Mouse (Mus musculus): ENCODE data around the gene Pkp1. TPM values are rescaled to one million over a fixed set of nuclear protein-coding genes. Genes with fewer than 3 reads are reported as not detected.

Pkp1 gene
- polyA plus RNA-seq, 1 experiment from 2014 or later: 0.03 TPM

GRCm38 (mm10) chr1:135889461-135890185 lies 29.4 kb downstream of the Pkp1 start:
- no peaks in the 10 kb centered on the region for H3K4me1 ChIP-seq (replicated peaks; ENCODE audit: control insufficient read depth, insufficient read depth, low read length)
- no peaks in the 10 kb centered on the region for H3K36me3 ChIP-seq (ENCODE audit: control insufficient read depth, insufficient read depth)
- H3K27ac ChIP-seq (ENCODE audit: low read depth, low read length): no peak overlapping the region
- 0 out of 2 replicates have a peak, but pooled peaks cover 3% of the 10 kb centered on the region for H3K27me3 ChIP-seq (replicated peaks; ENCODE audit: control insufficient read depth, insufficient read depth, low read length)
- TF ChIP-seq CTCF (IDR thresholded peaks at IDR 0.05; ENCODE audit: low read depth): no peak
- no peaks in the 10 kb centered on the region for H3K9me3 ChIP-seq (ENCODE audit: control insufficient read depth)
- no peak for ATAC-seq
- H3K9ac ChIP-seq (ENCODE audit: low read depth, low read length): no peak overlapping the region
- WGBS: 71% methylated on average over 20 of the region's 20 CpGs
- no peak overlapping the region for H3K4me3 ChIP-seq (ENCODE audit: low read depth, low read length)
- H3K4me2 ChIP-seq (replicated peaks; ENCODE audit: low read depth): no peak overlapping the region

GRCm38 (mm10) chr1:135882385-135883109 lies 36.5 kb downstream of the Pkp1 start:
- H3K27me3 ChIP-seq (replicated peaks; ENCODE audit: control insufficient read depth, insufficient read depth, low read length): no peaks in the 10 kb centered on the region
- TF ChIP-seq CTCF (IDR thresholded peaks at IDR 0.05; ENCODE audit: low read depth): peak; percentile 91
- no peaks in the 10 kb centered on the region for H3K4me1 ChIP-seq (replicated peaks; ENCODE audit: control insufficient read depth, insufficient read depth, low read length)
- H3K36me3 ChIP-seq (ENCODE audit: control insufficient read depth, insufficient read depth): no peaks in the 10 kb centered on the region
- H3K4me3 ChIP-seq (ENCODE audit: low read depth, low read length): no peak overlapping the region
- no peak overlapping the region for H3K9ac ChIP-seq (ENCODE audit: low read depth, low read length)
- H3K4me2 ChIP-seq (replicated peaks; ENCODE audit: low read depth): no peak overlapping the region
- WGBS: 68% methylated on average over 10 of the region's 10 CpGs
- no peak overlapping the region for H3K27ac ChIP-seq (ENCODE audit: low read depth, low read length)
- ATAC-seq: no peak
- no peaks in the 10 kb centered on the region for H3K9me3 ChIP-seq (ENCODE audit: control insufficient read depth)

- peak; percentile 45; the same call in 1 of the 2 replicates for ATAC-seq
Observed at GRCm38 (mm10) chr1:135877248-135877647, 41.8 kb downstream of the Pkp1 start.

GRCm38 (mm10) chr1:135872991-135873390 lies 46.0 kb downstream of the Pkp1 start:
- Histone ChIP-seq H3K36me3 (ENCODE audit: control insufficient read depth, insufficient read depth) (no peaks in the 10 kb centered on the region), H3K4me2 (replicated peaks; ENCODE audit: low read depth) (no peak overlapping the region), H3K27ac (ENCODE audit: low read depth, low read length) (no peak overlapping the region), H3K4me1 (replicated peaks; ENCODE audit: control insufficient read depth, insufficient read depth, low read length) (no peaks in the 10 kb centered on the region), H3K9me3 (ENCODE audit: control insufficient read depth) (no peaks in the 10 kb centered on the region), H3K9ac (ENCODE audit: low read depth, low read length) (no peak overlapping the region), H3K27me3 (replicated peaks; ENCODE audit: control insufficient read depth, insufficient read depth, low read length) (no peaks in the 10 kb centered on the region), H3K4me3 (ENCODE audit: low read depth, low read length) (no peak overlapping the region)
- TF ChIP-seq CTCF (IDR thresholded peaks at IDR 0.05; ENCODE audit: low read depth): no peak
- no peak for ATAC-seq
- 78% methylated on average over 4 of the region's 4 CpGs for WGBS

More at GRCm38 (mm10) chr1:135877248-135877647, 41.8 kb downstream of the Pkp1 start:
- H3K9ac ChIP-seq (ENCODE audit: low read depth, low read length): no peak overlapping the region
- H3K27ac ChIP-seq (ENCODE audit: low read depth, low read length): no peak overlapping the region
- no peak for TF ChIP-seq CTCF (IDR thresholded peaks at IDR 0.05; ENCODE audit: low read depth)
- no peaks in the 10 kb centered on the region for H3K4me1 ChIP-seq (replicated peaks; ENCODE audit: control insufficient read depth, insufficient read depth, low read length)
- no peak overlapping the region for H3K4me2 ChIP-seq (replicated peaks; ENCODE audit: low read depth)
- H3K9me3 ChIP-seq (ENCODE audit: control insufficient read depth): no peaks in the 10 kb centered on the region
- WGBS: 22% methylated on average over 2 of the region's 2 CpGs
- H3K36me3 ChIP-seq (ENCODE audit: control insufficient read depth, insufficient read depth): no peaks in the 10 kb centered on the region
- H3K4me3 ChIP-seq (ENCODE audit: low read depth, low read length): no peak overlapping the region
- H3K27me3 ChIP-seq (replicated peaks; ENCODE audit: control insufficient read depth, insufficient read depth, low read length): no peaks in the 10 kb centered on the region

GRCm38 (mm10) chr1:135868570-135868969 lies 50.4 kb downstream of the Pkp1 start:
- Histone ChIP-seq H3K9ac (ENCODE audit: low read depth, low read length) (no peak overlapping the region), H3K36me3 (ENCODE audit: control insufficient read depth, insufficient read depth) (no peaks in the 10 kb centered on the region), H3K4me2 (replicated peaks; ENCODE audit: low read depth) (no peak overlapping the region), H3K4me3 (ENCODE audit: low read depth, low read length) (no peak overlapping the region), H3K27ac (ENCODE audit: low read depth, low read length) (no peak overlapping the region), H3K4me1 (replicated peaks; ENCODE audit: control insufficient read depth, insufficient read depth, low read length) (no peaks in the 10 kb centered on the region), H3K9me3 (ENCODE audit: control insufficient read depth) (no peaks in the 10 kb centered on the region), H3K27me3 (replicated peaks; ENCODE audit: control insufficient read depth, insufficient read depth, low read length) (no peaks in the 10 kb centered on the region)
- TF ChIP-seq CTCF (IDR thresholded peaks at IDR 0.05; ENCODE audit: low read depth): no peak
- WGBS: 88% methylated on average over 6 of the region's 6 CpGs
- ATAC-seq: no peak

- H3K9me3 ChIP-seq (ENCODE audit: control insufficient read depth): no peaks in the 10 kb centered on the region
- no peak overlapping the region for H3K4me2 ChIP-seq (replicated peaks; ENCODE audit: low read depth)
- WGBS: 42% methylated on average over 19 of the region's 19 CpGs
- H3K27ac ChIP-seq (ENCODE audit: low read depth, low read length): no peak overlapping the region
- no peak overlapping the region for H3K9ac ChIP-seq (ENCODE audit: low read depth, low read length)
- H3K36me3 ChIP-seq (ENCODE audit: control insufficient read depth, insufficient read depth): no peaks in the 10 kb centered on the region
- H3K4me1 ChIP-seq (replicated peaks; ENCODE audit: control insufficient read depth, insufficient read depth, low read length): no peaks in the 10 kb centered on the region
- no peaks in the 10 kb centered on the region for H3K27me3 ChIP-seq (replicated peaks; ENCODE audit: control insufficient read depth, insufficient read depth, low read length)
- ATAC-seq: peak; percentile 57
- peak; percentile 99 for TF ChIP-seq CTCF (IDR thresholded peaks at IDR 0.05; ENCODE audit: low read depth)
- H3K4me3 ChIP-seq (ENCODE audit: low read depth, low read length): no peak overlapping the region
Observed at GRCm38 (mm10) chr1:135865518-135866194, 53.4 kb downstream of the Pkp1 start.
